Mouse (Mus musculus) forebrain, embryonic 10.5 days (tissue): Measurements from ENCODE around the gene Gm10721. TPM values are rescaled to one million over a fixed set of nuclear protein-coding genes. Genes with fewer than 3 reads are reported as not detected.
"Not testable (repeated sequence)": the region's sequence is repeated elsewhere in the genome, so short reads cannot be mapped to it uniquely, and the experiment has no call there.

Experiments
- DNase-seq: peaks from one replicate; pipeline ENCODE4 v3.0.0-alpha.2; 2017; ENCODE audit warnings: low spot score; ENCODE audit errors: extremely low spot score
- H3K27ac ChIP-seq: fragments of 300-500 bp; sonication (generic); 2 replicates; pipeline ENCODE4 v1.5.1; 2016; ENCODE audit warnings: mild to moderate bottlenecking
- H3K27me3 ChIP-seq: fragments of 300-500 bp; sonication (generic); 2 replicates; pipeline ENCODE4 v1.6.1; 2016; ENCODE audit warnings: mild to moderate bottlenecking; ENCODE audit not compliant: poor library complexity, severe bottlenecking
- H3K36me3 ChIP-seq: fragments of 300-500 bp; sonication (generic); replicated peaks from 2 replicates; pipeline ENCODE4 v1.6.1; 2016; ENCODE audit warnings: mild to moderate bottlenecking, moderate library complexity
- H3K4me1 ChIP-seq: fragments of 300-500 bp; sonication (generic); 2 replicates; pipeline ENCODE4 v1.6.1; 2016
- H3K4me3 ChIP-seq: fragments of 300-500 bp; sonication (generic); 2 replicates; pipeline ENCODE4 v1.5.1; 2016; ENCODE audit warnings: mild to moderate bottlenecking, moderate library complexity
- H3K9me3 ChIP-seq: fragments of 300-500 bp; sonication (generic); 2 replicates; pipeline ENCODE4 v1.6.1; 2016; ENCODE audit warnings: mild to moderate bottlenecking, moderate library complexity
- WGBS: fragments of 180-500 bp; shearing (Covaris S2); methylation state at CpG from one replicate; pipeline ENCODE4 v1.1.7; 2016; 5-methylcytosine and 5-hydroxymethylcytosine counted together
- polyA plus RNA-seq: library from polyadenylated mRNA; unstranded; fragments of >200 nt; fragmentation: Nextera tagmentation; extraction: Ambion mirVana; gene quantifications from 2 replicates; pipeline ENCODE4 v1.2.1, GENCODE M21; 2016

Gm10721 gene
- not detected in 2 replicates for polyA plus RNA-seq

- H3K9me3 ChIP-seq, H3K4me1 ChIP-seq, H3K27ac ChIP-seq, DNase-seq, H3K4me3 ChIP-seq, H3K27me3 ChIP-seq, H3K36me3 ChIP-seq: not testable (repeated sequence)
- no CpG with 5 or more reads among the region's 11 CpGs for WGBS
Measured at GRCm38 (mm10) chr9:3012733-3013279, at the start of gene Gm10721. Gm10721 (plus strand) TSS chr9:3013140.

- H3K4me1 ChIP-seq, H3K36me3 ChIP-seq, H3K27ac ChIP-seq, H3K9me3 ChIP-seq, H3K4me3 ChIP-seq, H3K27me3 ChIP-seq: not testable (repeated sequence)
- WGBS = 72% methylated on average over 12 of the region's 12 CpGs
- DNase-seq = peak; percentile 40
Measured at GRCm38 (mm10) chr9:3000445-3000972, 12.4 kb upstream of the Gm10721 start, which contains the start of gene Gm10722. Gm10722 (plus strand) TSS chr9:3000922.

GRCm38 (mm10) chr9:3001006-3001405 is 11.9 kb upstream of the Gm10721 start:
- 65% methylated on average over 8 of the region's 8 CpGs for WGBS
- H3K36me3 ChIP-seq, H3K4me1 ChIP-seq, DNase-seq, H3K4me3 ChIP-seq, H3K9me3 ChIP-seq, H3K27me3 ChIP-seq, H3K27ac ChIP-seq: not testable (repeated sequence)

- H3K4me1 ChIP-seq, H3K27ac ChIP-seq, H3K4me3 ChIP-seq, H3K27me3 ChIP-seq, H3K36me3 ChIP-seq, H3K9me3 ChIP-seq: not testable (repeated sequence)
- peak; percentile 78 for DNase-seq
- 71% methylated on average over 9 of the region's 11 CpGs for WGBS
Measured at GRCm38 (mm10) chr9:3001948-3002659, 10.8 kb upstream of the Gm10721 start.

- not testable (repeated sequence) for H3K4me3 ChIP-seq, H3K27ac ChIP-seq, H3K36me3 ChIP-seq, H3K4me1 ChIP-seq, DNase-seq, H3K27me3 ChIP-seq
- H3K9me3 ChIP-seq = peaks cover 12% of the 10 kb centered on the region
- WGBS = 76% methylated on average over 6 of the region's 14 CpGs
Measured at GRCm38 (mm10) chr9:3002794-3003396, 10.0 kb upstream of the Gm10721 start, which contains the start of gene Gm11168. Gm11168 (plus strand) TSS chr9:3003346.

- H3K36me3 ChIP-seq, H3K4me3 ChIP-seq, H3K27ac ChIP-seq, H3K4me1 ChIP-seq, H3K27me3 ChIP-seq, DNase-seq: not testable (repeated sequence)
- H3K9me3 ChIP-seq = peaks cover 12% of the 10 kb centered on the region
- 82% methylated on average over 1 of the region's 5 CpGs for WGBS
Measured at GRCm38 (mm10) chr9:3006179-3006578, 6.8 kb upstream of the Gm10721 start.

GRCm38 (mm10) chr9:3006636-3007035 is 6.3 kb upstream of the Gm10721 start:
- not testable (repeated sequence) for H3K27me3 ChIP-seq, H3K27ac ChIP-seq, H3K4me3 ChIP-seq, H3K36me3 ChIP-seq, H3K4me1 ChIP-seq, DNase-seq
- 72% methylated on average over 8 of the region's 8 CpGs for WGBS
- H3K9me3 ChIP-seq = peaks cover 12% of the 10 kb centered on the region

GRCm38 (mm10) chr9:3007272-3007671 is 5.7 kb upstream of the Gm10721 start:
- H3K36me3 ChIP-seq, H3K9me3 ChIP-seq, H3K4me1 ChIP-seq, H3K4me3 ChIP-seq, H3K27ac ChIP-seq, H3K27me3 ChIP-seq: not testable (repeated sequence)
- peak; percentile 27 for DNase-seq
- WGBS = 82% methylated on average over 8 of the region's 9 CpGs

- not testable (repeated sequence) for DNase-seq, H3K9me3 ChIP-seq, H3K27me3 ChIP-seq, H3K27ac ChIP-seq, H3K4me3 ChIP-seq, H3K36me3 ChIP-seq, H3K4me1 ChIP-seq
- no CpG with 5 or more reads among the region's 5 CpGs for WGBS
Measured at GRCm38 (mm10) chr9:3009331-3009730, 3.6 kb upstream of the Gm10721 start.

- not testable (repeated sequence) for H3K27ac ChIP-seq, H3K9me3 ChIP-seq, H3K4me1 ChIP-seq, DNase-seq, H3K27me3 ChIP-seq, H3K4me3 ChIP-seq, H3K36me3 ChIP-seq
- 81% methylated on average over 3 of the region's 7 CpGs for WGBS
Measured at GRCm38 (mm10) chr9:3012054-3012621, 802 bp upstream of the Gm10721 start.

GRCm38 (mm10) chr9:3015354-3015753 is 2.4 kb downstream of the Gm10721 start, which contains the start of gene Gm10720:
Gm10720 (plus strand) TSS chr9:3015654.
- not testable (repeated sequence) for H3K4me3 ChIP-seq, H3K9me3 ChIP-seq, H3K27me3 ChIP-seq, H3K36me3 ChIP-seq, DNase-seq, H3K27ac ChIP-seq, H3K4me1 ChIP-seq
- WGBS = 67% methylated on average over 5 of the region's 9 CpGs

GRCm38 (mm10) chr9:3015896-3016295 is 3.0 kb downstream of the Gm10721 start:
- H3K4me1 ChIP-seq, H3K9me3 ChIP-seq, H3K27me3 ChIP-seq, DNase-seq, H3K36me3 ChIP-seq, H3K4me3 ChIP-seq, H3K27ac ChIP-seq: not testable (repeated sequence)
- 71% methylated on average over 6 of the region's 6 CpGs for WGBS

GRCm38 (mm10) chr9:3017108-3017507 is 4.2 kb downstream of the Gm10721 start, which contains the start of gene Gm10719:
Gm10719 (plus strand) TSS chr9:3017408.
- DNase-seq, H3K4me1 ChIP-seq, H3K9me3 ChIP-seq, H3K27ac ChIP-seq, H3K36me3 ChIP-seq, H3K4me3 ChIP-seq, H3K27me3 ChIP-seq: not testable (repeated sequence)
- WGBS = 71% methylated on average over 2 of the region's 9 CpGs
